Mouse (Mus musculus) left cerebral cortex, postnatal 14 days (tissue): ENCODE data around the gene Casz1. TPM values are rescaled to one million over a fixed set of nuclear protein-coding genes. Genes with fewer than 3 reads are reported as not detected.
A peak's percentile ranks its signal among the peaks of the same experiment; 100 is the strongest.

Experiments used
- DNase-seq, 2 experiments: peaks; one replicate each; pipeline ENCODE4 v3.0.0; 2021 to 2022; ENCODE audit warnings: low spot score in 2 of 2, mixed read lengths in 1 of 2
- intact Hi-C: fragments of 180-260 bp; cut with DNase I; formaldehyde crosslinking; loops from one replicate; pipeline ENCODE4 v1.15.1; 2025
- total RNA-seq, 2 experiments: library from RNA; stranded (reverse); gene quantifications; 2 replicates each; pipeline ENCODE4 v1.2.3; 2021

Casz1 gene
- total RNA-seq, 2 experiments from 2014 or later, result 1.1 to 1.6 TPM

DNA sequence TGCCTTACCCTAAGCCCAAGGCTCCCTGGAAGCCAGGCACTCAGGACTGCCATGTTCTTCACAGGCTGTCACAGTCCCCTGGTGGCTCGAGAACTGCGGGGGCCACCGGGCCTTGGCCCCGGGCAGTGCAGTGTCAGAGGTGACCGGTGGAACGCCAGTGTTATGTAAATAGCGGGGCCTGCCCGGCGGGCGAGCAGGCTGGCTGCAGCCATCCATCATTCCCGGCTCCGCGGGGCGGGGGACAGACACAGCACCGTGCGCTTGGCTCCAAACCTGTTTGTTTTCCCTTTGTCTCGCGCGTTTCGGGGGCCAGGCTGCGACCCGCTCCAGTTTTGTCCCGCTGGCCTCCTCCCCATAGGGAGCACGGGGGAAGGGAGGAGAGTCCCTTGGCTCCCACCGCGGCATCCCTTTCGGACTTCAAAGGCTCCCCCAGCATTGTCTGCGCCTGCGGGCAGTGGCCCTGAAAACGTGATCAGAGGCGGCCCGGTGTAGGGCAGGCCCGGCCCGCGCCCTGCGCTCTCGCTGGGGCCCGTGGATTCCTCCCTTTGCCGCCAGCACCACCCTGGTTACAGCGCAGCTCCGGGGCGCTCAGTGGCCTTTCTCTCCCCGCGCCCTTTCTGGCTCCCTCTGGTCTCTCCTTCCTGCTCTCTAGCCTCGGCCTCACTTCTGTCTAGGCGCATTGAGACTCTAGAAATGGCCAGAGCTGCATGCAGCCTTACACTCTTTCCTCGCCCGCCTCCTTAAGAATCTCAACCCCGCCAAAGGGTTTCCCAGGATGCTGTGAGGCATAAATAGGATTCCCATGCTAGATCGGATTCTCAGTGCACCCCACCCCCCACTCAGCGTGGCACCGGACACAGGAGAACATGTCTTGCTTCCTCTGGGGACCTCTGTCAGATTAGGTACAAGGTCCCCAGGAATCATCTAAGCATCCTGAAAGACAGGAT lies 86.9 kb downstream of the Casz1 start:
- intact Hi-C loops, result no loop called here
- DNase-seq, result peak in 1 of 2 experiments; percentile 14

DNA sequence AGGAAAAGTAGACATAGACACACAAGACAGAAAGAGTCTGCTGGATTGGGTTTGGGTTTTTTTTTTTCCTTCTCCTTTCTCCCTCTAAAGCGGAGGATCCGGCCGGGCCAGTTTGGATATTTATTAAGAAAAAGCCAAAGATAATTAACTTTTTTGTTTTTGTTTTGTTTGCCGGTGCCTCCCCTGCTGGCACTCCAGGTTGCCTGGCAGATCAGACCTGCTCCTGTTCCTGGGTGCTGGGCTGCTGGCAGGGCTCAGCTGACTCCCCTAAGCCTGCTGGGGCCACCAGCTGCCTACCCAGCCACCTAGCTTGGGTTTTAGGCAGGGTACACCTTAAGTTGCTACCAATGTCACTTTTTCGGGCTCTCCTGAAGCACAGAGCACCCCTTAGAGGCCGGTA lies 91.9 kb downstream of the Casz1 start:
- intact Hi-C loops, result no loop called here
- DNase-seq, result no peak

DNA sequence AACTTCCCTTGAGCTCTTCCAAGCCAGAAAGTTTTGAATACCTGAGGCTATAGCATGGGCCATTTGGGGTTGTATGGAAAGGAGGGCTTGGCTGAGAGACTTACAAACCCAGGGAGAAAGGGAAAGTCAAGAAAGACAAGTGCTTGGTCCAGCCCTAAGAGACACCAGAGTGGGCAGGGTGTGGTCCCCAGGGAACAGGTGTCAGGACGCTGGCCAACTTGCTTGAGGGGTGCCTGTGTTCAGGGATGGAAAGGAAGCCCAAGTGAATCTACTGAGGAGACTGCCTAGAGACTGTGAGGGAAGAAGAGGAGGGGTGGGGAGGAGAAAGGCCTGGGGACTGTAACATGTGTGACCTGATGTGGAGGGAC lies 95.7 kb downstream of the Casz1 start:
- no peak for DNase-seq
- intact Hi-C loops, result loop anchor here (5.0 kb wide), 1 partner anchor 88 kb away; no protein-coding TSS in a partner anchor

DNA sequence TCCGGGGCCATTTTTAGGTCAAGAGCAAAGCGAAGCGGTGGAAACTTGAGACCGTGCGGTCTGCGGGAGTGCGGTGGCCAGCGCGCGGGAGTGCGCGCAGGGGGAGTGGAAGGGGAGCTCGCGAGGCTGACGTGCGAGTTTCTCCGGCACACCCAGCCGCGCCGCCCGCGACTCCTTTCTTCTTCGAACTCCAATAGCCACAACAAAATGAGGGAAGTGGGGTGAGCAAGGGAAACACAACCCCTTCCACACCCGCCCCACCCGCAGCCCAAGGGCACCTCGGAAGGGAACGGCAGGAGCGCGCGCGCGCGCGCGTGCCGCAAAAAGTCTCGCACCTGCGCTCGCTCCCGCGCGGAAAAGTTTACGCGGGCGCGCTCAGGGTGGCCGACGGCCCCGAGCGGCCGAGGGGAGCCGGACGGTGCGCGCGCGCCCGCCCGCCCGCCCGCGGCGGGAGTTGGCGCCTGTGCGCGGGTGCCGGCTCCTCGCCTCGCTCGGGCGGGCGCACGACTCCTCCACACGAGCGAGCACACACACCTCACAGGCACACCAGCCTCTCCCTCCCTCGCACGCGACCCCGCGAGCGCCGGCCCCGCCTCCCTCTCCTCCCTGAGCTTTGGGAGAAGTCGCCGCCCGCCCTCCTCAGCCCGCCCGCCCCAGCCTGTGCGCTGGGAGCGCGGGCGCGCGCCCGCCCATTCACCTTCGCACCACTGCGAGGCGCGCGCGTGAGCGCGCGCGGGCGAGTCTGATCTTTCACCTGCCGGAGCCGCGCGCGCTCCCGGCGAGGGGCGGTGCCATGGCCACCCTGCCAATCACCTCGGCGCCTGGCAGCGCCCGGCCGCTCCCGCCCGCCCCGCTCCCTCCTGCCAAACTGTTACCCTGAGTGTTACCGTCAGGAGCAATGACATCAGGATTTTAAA lies 96.3 kb downstream of the Casz1 start:
- intact Hi-C loops, result loop anchor here (5.0 kb wide), 1 partner anchor 88 kb away; no protein-coding TSS in a partner anchor
- DNase-seq, result peak; percentile 50 to 51

DNA sequence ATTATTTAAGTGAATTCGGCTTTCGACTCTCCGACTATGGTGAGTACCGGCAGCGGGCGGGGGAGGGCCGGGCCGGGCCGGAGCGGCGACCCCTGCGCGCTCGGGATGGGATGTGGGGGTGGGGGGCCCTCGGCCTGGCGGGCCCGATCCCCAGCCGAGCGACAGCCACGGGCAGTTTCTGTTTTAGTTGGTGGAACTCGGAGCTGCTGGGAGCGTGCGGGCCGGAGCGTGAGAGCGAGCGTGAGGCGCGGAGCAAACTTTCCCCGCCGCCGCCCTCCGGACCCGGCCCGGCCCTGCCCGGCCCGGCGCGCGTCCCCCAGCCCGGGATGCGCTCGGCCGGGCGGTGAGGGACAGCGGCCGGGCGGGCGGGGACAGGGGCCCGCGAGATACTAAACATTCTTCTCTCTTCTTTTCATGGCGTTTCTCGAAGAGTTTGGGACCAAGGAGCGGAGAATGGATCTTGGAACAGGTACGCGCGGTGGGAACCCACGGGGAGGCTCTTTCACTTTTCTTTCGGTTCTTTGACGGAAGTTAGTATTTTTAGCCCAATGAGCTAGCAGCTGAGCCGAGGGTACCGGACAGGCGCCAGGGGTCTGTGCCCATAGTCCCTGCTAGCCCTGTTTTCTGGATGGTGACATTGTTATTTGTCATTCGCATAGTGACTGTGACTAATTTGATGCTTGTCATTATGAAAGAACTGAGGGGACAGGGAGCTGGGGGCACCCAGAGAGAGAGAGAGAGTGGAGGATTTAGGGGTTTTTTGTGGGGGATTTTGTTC lies 97.2 kb downstream of the Casz1 start:
- intact Hi-C loops, result loop anchor here (5.0 kb wide), 1 partner anchor 89 kb away; no protein-coding TSS in a partner anchor
- no peak for DNase-seq

DNA sequence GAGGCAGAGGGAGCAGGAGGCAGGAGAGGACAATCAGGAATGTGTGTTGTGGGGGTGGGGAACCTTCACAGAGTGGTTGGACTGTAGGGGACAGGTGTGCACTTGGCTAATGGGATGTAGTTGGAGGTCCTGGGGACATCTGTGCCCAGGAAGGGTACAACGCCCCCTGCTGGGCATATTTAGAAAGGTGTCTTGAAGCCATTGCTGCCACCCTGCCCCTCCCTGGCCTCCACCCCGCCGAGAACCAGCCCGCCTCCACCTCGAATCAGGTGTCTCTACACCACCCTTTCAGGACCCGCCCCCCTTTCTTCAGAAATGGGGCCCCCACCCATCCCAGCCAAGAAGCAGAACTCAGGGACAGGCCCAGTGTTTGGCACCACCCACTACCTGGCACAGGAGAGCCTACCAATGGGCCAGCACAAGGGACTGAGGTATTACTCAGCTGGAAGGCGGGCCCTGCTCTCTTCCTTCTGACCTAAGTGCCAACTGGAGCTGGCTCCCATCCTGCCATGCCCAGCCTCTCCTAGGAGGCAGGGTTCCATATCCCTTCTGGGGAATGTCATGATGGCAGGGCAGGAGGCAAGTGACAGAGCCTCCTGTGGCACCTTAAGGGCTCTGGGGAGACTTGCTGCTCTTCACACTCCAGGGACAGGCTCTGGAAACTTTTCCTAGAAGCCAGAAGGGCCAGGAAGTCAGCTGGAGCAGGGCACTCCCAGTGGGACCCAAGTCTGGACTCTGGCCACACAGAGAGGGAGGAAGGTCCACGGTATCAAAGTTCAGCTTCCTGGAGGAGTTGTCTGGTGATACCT lies 98.9 kb downstream of the Casz1 start:
- DNase-seq, result no peak
- intact Hi-C loops, result loop anchor here (5.0 kb wide), 1 partner anchor 91 kb away; no protein-coding TSS in a partner anchor

DNA sequence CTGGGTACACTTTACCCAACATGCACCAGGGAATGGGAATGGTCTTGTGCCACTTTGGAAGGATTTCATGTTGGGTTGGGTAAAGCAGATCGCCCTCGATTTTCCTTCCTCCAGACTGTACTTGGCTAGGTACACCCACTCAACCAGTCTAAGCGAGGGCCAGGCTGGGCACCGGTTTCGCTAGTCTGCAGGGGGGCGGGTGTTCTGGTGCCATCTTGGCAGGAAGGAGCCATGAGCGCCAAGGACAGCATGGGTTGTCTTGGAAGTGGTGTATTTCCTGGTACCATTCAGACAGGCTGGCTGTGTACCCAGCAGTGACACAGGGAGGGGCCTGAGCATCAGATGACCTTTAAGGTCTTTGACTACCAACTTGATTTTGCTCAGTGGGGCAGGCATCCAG lies 101.1 kb downstream of the Casz1 start:
- intact Hi-C loops, result no loop called here
- no peak for DNase-seq

DNA sequence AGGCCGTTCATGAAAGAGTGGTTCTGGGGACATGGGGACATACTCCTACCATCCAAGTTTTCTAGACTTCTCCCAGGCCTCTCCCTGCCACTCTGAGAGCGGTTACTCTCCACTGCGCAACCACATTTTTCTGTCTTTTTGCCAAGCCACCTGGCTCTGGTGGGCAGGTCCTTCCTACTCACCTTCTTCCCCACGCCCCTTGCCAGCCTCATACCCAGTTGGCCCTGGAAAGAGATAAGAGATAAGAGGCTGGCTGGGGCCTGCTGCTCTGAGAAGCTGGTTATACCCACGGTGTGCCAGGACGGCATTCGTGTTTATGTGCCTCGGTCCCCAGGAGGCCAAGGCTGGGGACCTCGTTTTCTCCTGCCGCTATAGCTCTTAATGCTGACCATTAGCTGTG lies 102.6 kb downstream of the Casz1 start:
- intact Hi-C loops, result no loop called here
- DNase-seq, result no peak

DNA sequence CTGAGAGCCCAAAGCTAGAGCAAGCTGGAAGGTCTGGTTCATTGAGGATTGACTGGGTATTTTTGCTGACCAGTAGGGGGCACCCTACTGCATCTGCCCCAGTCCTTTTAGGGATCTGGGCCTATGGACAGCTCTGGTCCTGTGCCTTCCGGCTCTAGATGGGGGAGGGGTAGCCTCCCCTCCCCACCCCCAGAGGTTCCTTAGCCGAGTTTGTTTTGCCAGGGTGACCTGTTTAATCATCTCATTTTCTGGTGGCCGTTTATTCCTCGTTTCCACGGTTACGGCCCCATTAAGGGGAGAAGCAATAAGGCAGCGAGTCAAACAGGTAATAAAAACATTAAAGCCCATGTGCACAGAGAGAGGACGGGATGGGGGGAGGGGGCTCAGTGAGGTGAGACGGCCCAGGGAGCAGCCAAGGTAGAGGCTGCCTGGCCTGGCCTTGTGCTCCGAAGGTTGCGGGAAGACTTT lies 104.0 kb downstream of the Casz1 start:
- intact Hi-C loops, result no loop called here
- no peak for DNase-seq

DNA sequence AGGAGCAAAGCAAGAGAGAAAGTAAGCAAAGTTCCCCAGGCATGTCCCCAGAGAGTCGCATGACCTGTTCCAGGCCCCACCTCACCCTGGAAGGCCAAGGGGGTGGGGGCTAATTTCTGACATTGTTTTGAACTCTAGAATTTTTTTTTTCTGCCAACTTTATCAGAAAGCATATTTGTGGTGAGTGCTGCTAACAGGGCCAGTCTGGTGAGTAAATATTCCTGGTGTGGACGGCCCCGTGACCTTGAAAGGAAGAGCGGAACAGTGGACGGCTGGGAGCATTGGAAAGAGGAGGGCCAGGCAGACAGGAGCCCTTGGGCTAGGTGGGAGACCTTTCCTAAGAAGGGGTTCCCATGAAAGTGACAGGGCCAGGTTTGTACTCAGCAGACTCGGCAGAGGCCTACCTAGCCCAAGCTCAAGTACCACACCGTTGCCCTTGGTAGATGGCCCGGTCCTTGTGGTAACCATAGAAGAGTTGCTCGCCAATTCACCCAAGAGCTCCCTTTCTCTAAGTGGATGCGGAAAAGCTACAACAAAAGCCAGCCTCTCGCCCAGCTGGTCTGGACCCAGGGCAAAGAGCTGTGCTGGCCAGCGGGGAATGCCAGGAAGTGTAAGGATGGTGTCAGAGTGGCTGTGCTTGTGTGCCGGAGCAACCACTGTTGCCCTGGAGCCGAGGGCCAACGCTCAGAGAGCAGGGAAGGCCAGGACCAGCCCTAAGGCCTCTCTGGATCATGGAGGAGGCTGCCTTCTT lies 104.7 kb downstream of the Casz1 start:
- intact Hi-C loops, result no loop called here
- DNase-seq, result no peak

DNA sequence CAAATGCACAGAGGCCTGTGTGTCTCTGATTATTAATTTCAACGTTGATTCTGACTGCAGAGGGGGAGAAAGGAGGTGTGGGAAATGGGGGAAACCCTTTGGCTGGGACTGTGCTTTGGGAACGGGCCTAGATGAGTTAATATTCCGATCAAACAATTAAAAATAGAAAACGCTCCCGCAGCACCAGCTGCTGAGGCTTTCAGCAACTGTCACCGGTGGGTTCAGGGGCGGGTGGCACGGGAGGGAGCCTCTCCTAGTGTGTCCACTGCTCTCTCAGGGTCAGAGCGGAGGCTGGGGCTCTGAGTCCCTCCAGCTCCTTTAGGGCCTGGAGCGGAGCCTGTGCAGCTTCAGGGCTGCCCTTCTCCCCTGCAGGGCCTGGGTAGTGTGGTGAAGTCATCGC lies 105.3 kb downstream of the Casz1 start:
- intact Hi-C loops, result no loop called here
- no peak for DNase-seq

DNA sequence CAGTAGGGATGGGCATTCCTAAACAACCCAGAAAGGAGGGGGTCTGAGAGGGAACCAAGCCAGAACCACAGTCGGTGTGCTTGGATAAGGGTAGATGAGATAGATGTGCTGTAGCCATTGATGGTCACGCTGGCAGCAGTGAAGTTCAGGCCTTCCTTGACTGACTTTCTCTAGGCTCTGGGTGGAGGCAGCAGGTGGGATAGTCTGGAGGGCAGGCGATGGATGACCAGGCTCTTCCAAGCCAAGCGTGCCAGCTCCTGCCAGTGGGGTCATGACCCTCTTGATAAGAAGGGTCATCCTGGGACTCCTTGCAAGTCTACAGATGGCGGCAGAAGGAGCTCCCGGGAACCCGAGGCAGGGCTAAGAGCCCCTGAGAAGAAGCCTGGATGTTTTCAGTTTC lies 107.9 kb downstream of the Casz1 start:
- intact Hi-C loops, result no loop called here

DNA sequence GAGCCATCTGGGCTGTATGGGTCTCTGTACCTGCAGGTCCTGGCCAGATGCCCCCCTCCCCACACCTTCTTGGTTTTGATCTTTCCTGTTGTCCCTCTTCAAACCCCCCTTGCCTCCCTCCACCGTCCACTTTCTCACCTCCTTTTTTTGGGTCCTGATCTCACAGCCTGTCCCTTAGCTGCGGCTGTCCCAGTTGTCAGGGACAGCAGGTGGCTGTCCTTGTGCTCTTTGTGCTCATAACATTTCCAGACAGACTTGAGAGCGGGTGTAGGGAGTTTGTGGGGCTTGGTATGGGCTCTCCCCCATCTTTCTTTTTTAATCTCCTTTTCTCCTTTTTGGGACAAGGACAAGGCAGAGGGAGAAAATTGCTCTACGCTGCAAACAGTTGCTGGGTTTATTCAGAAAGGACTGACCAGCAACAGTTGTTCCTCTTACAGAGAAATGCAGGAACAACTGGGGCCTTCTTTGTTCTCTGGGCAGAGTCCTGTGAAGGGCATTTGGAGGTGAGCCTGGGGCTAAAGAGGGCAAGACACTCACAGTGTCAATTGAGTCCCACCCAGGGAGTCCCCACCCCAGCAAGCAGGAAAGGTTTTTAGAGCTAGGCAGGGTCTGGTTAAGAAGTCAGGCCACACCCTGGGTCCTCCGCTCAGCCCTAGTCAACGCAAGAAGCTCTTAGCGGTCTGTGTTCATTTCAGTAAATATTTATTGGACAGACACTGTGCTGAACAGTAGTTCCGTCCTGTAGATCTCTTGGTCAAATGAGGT lies 108.8 kb downstream of the Casz1 start:
- no peak for DNase-seq
- intact Hi-C loops, result no loop called here

More for the DNA sequence above, 107.9 kb downstream of the Casz1 start:
- DNase-seq, result no peak

DNA sequence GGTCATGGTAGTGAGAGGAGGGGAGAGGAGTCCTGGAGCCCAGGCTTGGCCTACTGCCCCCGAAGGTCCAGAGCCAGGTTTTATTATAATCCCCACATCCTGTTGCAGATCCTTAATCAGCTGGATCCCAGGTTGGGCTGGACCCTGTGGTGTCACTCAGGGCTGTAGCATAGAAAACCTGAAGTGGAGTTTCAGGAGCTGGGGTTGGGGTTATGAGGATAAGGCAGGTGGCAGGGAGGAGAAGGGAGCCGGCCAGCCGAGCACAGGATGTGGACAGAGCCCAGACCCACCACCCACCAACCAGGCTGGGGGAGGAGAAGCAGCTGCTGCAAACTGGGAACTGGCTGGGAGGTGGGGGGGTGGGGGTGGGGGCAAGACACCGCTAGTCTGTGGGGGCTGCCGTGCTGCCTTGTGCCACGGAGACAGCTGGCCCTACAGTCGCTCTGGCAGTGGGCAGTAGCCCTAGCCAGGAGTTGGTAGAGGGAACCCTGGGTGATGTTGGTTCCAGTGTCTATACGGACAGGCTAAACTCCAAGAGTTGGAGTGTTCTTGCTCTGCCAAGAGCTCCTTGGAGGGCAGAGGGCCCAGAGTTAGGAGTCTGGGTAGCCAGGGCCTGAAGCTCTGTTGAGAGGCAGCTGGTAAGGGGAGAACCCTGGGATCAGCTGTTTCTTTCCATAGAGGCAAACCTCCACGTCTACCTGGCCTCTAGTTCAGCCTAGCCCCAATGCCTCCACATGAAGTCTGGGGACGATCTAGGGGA lies 110.8 kb downstream of the Casz1 start:
- intact Hi-C loops, result no loop called here

DNA sequence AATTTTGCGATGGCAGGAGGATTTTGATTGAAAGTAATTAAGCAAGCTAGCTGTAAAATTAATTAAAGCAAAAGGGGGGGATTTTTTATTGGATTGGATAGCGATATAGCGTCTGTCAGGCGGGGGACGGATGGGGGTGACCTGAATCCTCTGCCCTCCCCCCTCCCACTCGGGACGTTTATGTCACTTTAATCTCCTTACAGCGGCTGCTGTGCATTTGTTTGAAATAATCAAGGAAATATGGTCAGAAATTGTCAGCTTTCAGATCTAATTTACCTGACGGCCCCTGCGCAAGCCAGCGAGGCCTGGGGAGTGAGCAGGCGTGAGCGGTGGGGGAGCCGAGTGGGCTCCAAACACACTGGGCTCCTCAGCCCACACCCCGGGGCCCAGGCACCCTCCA lies 111.6 kb downstream of the Casz1 start:
- DNase-seq, result no peak
- intact Hi-C loops, result no loop called here

More for the DNA sequence above, 110.8 kb downstream of the Casz1 start:
- DNase-seq, result peak; percentile 22 to 39

DNA sequence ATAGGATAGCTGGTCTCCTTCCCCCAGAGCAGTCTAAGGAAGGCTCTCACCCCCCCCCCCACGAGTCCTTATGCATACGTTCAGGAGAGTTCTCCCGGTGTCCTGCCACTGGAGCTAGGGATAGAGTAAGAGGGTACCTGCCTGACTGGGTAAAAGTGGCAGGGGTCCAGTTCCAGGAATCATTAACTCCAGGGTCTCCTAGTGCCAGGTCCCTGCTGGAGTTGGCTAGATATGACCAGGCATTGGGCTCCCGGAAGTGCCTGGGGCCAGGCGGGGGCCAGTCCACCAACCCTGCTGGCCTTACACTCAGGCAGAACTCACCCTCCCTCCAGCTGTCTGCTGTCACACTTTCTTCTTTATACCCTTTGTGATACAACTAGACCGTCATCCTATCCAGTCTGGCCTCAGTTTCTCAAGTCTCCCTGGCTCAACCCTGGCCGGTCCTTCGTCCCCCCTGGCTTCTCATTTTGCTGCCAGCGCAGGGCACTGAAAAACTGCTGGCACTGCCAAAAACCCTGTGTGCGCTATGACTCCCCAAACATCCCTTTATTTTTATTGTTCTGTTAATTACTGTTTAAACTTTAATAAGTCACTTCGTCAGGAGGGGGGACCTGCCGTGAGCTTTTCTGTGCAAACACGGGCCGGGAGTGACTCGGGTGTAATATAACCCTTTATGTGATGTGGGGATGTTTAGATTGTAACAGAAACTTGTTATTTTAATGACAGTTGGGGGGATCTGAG lies 114.6 kb downstream of the Casz1 start:
- DNase-seq, result no peak
- intact Hi-C loops, result no loop called here
